Mouse (Mus musculus): Measurements from ENCODE around the gene Amot.

- TF ChIP-seq CTCF (conservative IDR thresholded peaks at IDR 0.05; ENCODE audit: low read length), result no peak
- no peak for TF ChIP-seq POU5F1 (IDR thresholded peaks at IDR 0.05; ENCODE audit: borderline replicate concordance, low read length)
- no peak for TF ChIP-seq NANOG (IDR thresholded peaks at IDR 0.05; ENCODE audit: borderline replicate concordance, low read length)
Observed at GRCm38 (mm10) chrX:145456251-145456650, 48.7 kb downstream of the Amot start.

Data from E14TG2a.4 (cell line).